Mouse (Mus musculus): ENCODE data around the gene Adarb2. TPM values are rescaled to one million over a fixed set of nuclear protein-coding genes. Genes with fewer than 3 reads are reported as not detected.

Adarb2 gene
- total and polyA plus RNA-seq, 3 experiments: 0.42 to 0.57 TPM; not detected in 1

DNA sequence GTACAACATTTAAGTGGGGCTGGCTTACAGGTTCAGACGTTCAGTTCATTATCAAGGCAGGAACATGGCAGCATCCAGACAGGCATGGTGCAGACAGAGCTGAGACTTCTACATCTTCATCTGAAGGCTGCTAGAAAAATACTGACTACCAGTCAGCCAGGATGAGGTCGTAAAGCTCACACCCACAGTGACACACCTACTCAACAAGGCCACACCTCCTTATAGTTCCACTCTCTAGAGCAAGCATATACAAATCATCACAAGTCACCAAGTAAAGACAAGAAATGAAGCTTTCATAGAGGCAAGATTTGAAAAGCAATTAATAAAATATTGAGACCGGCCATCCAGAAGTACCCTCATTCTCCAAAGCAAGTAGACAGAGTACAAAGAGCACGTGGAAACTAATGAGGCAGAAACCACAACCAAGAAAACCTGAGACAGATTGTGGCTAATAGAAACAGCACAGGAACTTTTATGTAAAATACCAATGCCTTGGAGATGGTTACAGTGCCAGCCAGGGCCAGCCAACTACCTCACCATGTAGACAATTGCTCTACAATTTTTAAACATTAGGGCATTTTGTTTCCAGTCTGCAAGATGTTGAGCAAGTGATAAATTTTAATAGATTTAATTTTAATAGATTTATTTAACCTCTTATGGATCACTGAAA, 394.4 kb downstream of the Adarb2 start:
- Histone ChIP-seq H3K9me3 (replicated peaks; ENCODE audit: insufficient read depth, low read length) (no peaks in the 10 kb centered on the region), H3K36me3 (ENCODE audit: control insufficient read depth in 1 of 2, insufficient read depth in 2 of 2, low read length in 2 of 2) (no peaks in the 10 kb centered on the region), H3K27ac (ENCODE audit: control insufficient read depth, low read depth, low read length) (no peak overlapping the region), H3K9ac (ENCODE audit: control insufficient read depth, low read depth, low read length, poor library complexity, severe bottlenecking) (no peak overlapping the region), H3K4me1 (ENCODE audit: control insufficient read depth in 1 of 2, insufficient read depth in 2 of 2, low read length in 2 of 2) (no peaks in the 10 kb centered on the region), H3K4me3 (ENCODE audit: control insufficient read depth in 1 of 2, insufficient read depth in 1 of 2, low read depth in 2 of 2, low read length in 2 of 2) (no peak overlapping the region), H3K79me2 (ENCODE audit: control insufficient read depth, insufficient read depth, low read length, poor library complexity) (no peaks in the 10 kb centered on the region), H3K27me3 (ENCODE audit: control insufficient read depth in 1 of 2, insufficient read depth in 2 of 2, low read length in 2 of 2) (no peaks in the 10 kb centered on the region)
- DNase-seq (ENCODE audit: low read depth, low spot score): no peak
- no peak for TF ChIP-seq TAL1 (IDR thresholded peaks at IDR 0.05; ENCODE audit: low read length)
- TF ChIP-seq TCF12 (IDR thresholded peaks at IDR 0.05; ENCODE audit: low read depth, low read length): no peak

DNA sequence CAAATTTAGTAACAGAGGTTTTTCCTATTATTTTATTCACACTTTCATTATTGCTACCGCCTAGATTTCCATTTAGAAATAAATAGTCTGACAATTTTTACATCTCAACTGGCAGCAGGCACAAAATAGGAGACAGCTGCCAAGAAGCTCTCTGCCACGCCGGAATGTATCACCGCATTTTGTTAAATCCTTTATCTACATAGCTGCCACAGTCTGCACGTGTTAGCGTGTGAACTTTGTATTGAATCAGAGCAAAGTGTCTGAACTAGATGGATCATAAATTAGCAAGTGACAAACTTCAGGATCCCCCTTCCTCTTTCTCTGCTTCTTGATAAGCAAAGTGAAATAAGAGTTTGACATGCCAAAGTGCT, 395.0 kb downstream of the Adarb2 start:
- H3K4me3 ChIP-seq (ENCODE audit: control insufficient read depth in 1 of 2, insufficient read depth in 1 of 2, low read depth in 2 of 2, low read length in 2 of 2): no peak overlapping the region
- H3K36me3 ChIP-seq (ENCODE audit: control insufficient read depth in 1 of 2, insufficient read depth in 2 of 2, low read length in 2 of 2): no peaks in the 10 kb centered on the region
- H3K9ac ChIP-seq (ENCODE audit: control insufficient read depth, low read depth, low read length, poor library complexity, severe bottlenecking): no peak overlapping the region
- H3K79me2 ChIP-seq (ENCODE audit: control insufficient read depth, insufficient read depth, low read length, poor library complexity): no peaks in the 10 kb centered on the region
- no peaks in the 10 kb centered on the region for H3K4me1 ChIP-seq (ENCODE audit: control insufficient read depth in 1 of 2, insufficient read depth in 2 of 2, low read length in 2 of 2)
- no peak overlapping the region for H3K27ac ChIP-seq (ENCODE audit: control insufficient read depth, low read depth, low read length)
- no peak for TF ChIP-seq USF2 (IDR thresholded peaks at IDR 0.05; ENCODE audit: borderline replicate concordance in 1 of 2, insufficient read depth in 1 of 2, low read depth in 1 of 2, low read length in 2 of 2)
- no peak for TF ChIP-seq MYC (IDR thresholded peaks at IDR 0.05; ENCODE audit: low read depth, low read length)
- TF ChIP-seq SIN3A (IDR thresholded peaks at IDR 0.05; ENCODE audit: low read length): no peak
- no peak for TF ChIP-seq MYB (IDR thresholded peaks at IDR 0.05; ENCODE audit: low read depth, low read length)
- no peak for TF ChIP-seq E2F4 (IDR thresholded peaks at IDR 0.05; ENCODE audit: borderline replicate concordance, low read depth, low read length)
- no peak for TF ChIP-seq POLR2AphosphoS5 (IDR thresholded peaks at IDR 0.05; ENCODE audit: borderline replicate concordance, low read depth, low read length)
- no peak for TF ChIP-seq ETS1 (IDR thresholded peaks at IDR 0.05; ENCODE audit: low read depth, low read length)
- no peak for TF ChIP-seq EP300 (IDR thresholded peaks at IDR 0.05; ENCODE audit: low read depth in 1 of 2, low read length in 2 of 2)
- no peak for TF ChIP-seq KAT2A (conservative IDR thresholded peaks at IDR 0.05; ENCODE audit: low read depth, low read length)
- TF ChIP-seq TAL1 (IDR thresholded peaks at IDR 0.05; ENCODE audit: low read length): no peak
- no peak for TF ChIP-seq UBTF (IDR thresholded peaks at IDR 0.05; ENCODE audit: borderline replicate concordance, insufficient read depth, low read depth, low read length)
- TF ChIP-seq MXI1 (IDR thresholded peaks at IDR 0.05; ENCODE audit: low read depth, low read length): no peak
- no peak for TF ChIP-seq ZMIZ1 (IDR thresholded peaks at IDR 0.05; ENCODE audit: low read depth, low read length)
- TF ChIP-seq MAZ (IDR thresholded peaks at IDR 0.05; ENCODE audit: low read depth, low read length): no peak
- TF ChIP-seq CHD2 (IDR thresholded peaks at IDR 0.05; ENCODE audit: low read length): no peak
- no peak for TF ChIP-seq SMC3 (IDR thresholded peaks at IDR 0.05; ENCODE audit: low read depth, low read length)
- no peak for TF ChIP-seq ELF1 (IDR thresholded peaks at IDR 0.05; ENCODE audit: low read depth, low read length)
- TF ChIP-seq MAX (IDR thresholded peaks at IDR 0.05; ENCODE audit: low read length): no peak
- TF ChIP-seq USF1 (IDR thresholded peaks at IDR 0.05; ENCODE audit: low read depth, low read length): no peak
- no peak for TF ChIP-seq GATA1 (IDR thresholded peaks at IDR 0.05; ENCODE audit: low read depth, low read length)
- H3K9me3 ChIP-seq (replicated peaks; ENCODE audit: insufficient read depth, low read length): no peaks in the 10 kb centered on the region
- H3K27me3 ChIP-seq (ENCODE audit: control insufficient read depth in 1 of 2, insufficient read depth in 2 of 2, low read length in 2 of 2): no peaks in the 10 kb centered on the region
- DNase-seq (ENCODE audit: low read depth, low spot score): no peak
